Mouse (Mus musculus): ENCODE measurements at regions not wholly inside any gene's neighbourhood (a gene's known extent, or its start where the extent isn't known, plus 50 kb on each side); places are given as distances from the start of the nearest gene placed in this dataset.

GRCm38 (mm10) chr1:189584831-189585230, 103.1 kb downstream of the Cenpf start:
- DNase-seq (ENCODE audit: low spot score in 2 of 2), result no peak

GRCm38 (mm10) chr1:189581427-189581826, 106.5 kb downstream of the Cenpf start:
- no peak for DNase-seq (ENCODE audit: low spot score in 2 of 2)

- peak in 1 of 2 experiments; percentile 38 for DNase-seq (ENCODE audit: low spot score in 2 of 2)
Observed at GRCm38 (mm10) chr1:189579358-189579757, 108.5 kb downstream of the Cenpf start.

- no peak for DNase-seq (ENCODE audit: low spot score in 2 of 2)
Observed at GRCm38 (mm10) chr1:189576311-189577002, 111.4 kb downstream of the Cenpf start.

- DNase-seq (ENCODE audit: low spot score in 2 of 2), result no peak
Observed at GRCm38 (mm10) chr1:189575525-189576240, 112.2 kb downstream of the Cenpf start.

- DNase-seq (ENCODE audit: low spot score in 2 of 2), result no peak
Observed at GRCm38 (mm10) chr1:189566491-189566890, 121.4 kb downstream of the Cenpf start.

GRCm38 (mm10) chr1:189561831-189562230, 126.1 kb downstream of the Cenpf start:
- DNase-seq (ENCODE audit: low spot score in 2 of 2), result no peak

- no peak for DNase-seq (ENCODE audit: low spot score in 2 of 2)
Observed at GRCm38 (mm10) chr1:189560576-189560975, 127.3 kb downstream of the Cenpf start.

GRCm38 (mm10) chr1:189550851-189551250, 137.0 kb downstream of the Cenpf start:
- DNase-seq (ENCODE audit: low spot score in 2 of 2), result no peak

- DNase-seq (ENCODE audit: low spot score in 2 of 2), result peak in 1 of 2 experiments; percentile 12
Observed at GRCm38 (mm10) chr1:189532834-189533233, 130.8 kb upstream of the Kcnk2 start.

- no peak for DNase-seq (ENCODE audit: low spot score in 2 of 2)
Observed at GRCm38 (mm10) chr1:189526329-189526728, 124.3 kb upstream of the Kcnk2 start.

GRCm38 (mm10) chr1:189515476-189515875, 113.4 kb upstream of the Kcnk2 start:
- peak in 1 of 2 experiments; percentile 34 for DNase-seq (ENCODE audit: low spot score in 2 of 2)

GRCm38 (mm10) chr1:189513358-189513757, 111.3 kb upstream of the Kcnk2 start:
- DNase-seq (ENCODE audit: low spot score in 2 of 2), result no peak

GRCm38 (mm10) chr1:189507301-189507700, 105.2 kb upstream of the Kcnk2 start:
- DNase-seq (ENCODE audit: low spot score in 2 of 2), result peak in 1 of 2 experiments; percentile 26

GRCm38 (mm10) chr1:189499703-189500102, 97.6 kb upstream of the Kcnk2 start:
- DNase-seq (ENCODE audit: low spot score in 2 of 2), result no peak

GRCm38 (mm10) chr1:189499141-189499540, 97.1 kb upstream of the Kcnk2 start:
- DNase-seq (ENCODE audit: low spot score in 2 of 2), result no peak

- DNase-seq (ENCODE audit: low spot score in 2 of 2), result no peak
Observed at GRCm38 (mm10) chr1:189497031-189497430, 95.0 kb upstream of the Kcnk2 start.

- peak in 1 of 2 experiments; percentile 57 for DNase-seq (ENCODE audit: low spot score in 2 of 2)
Observed at GRCm38 (mm10) chr1:189495386-189496150, 93.5 kb upstream of the Kcnk2 start.

- no peak for DNase-seq (ENCODE audit: low spot score in 2 of 2)
Observed at GRCm38 (mm10) chr1:189494896-189495295, 92.8 kb upstream of the Kcnk2 start.

GRCm38 (mm10) chr1:189485336-189485735, 83.3 kb upstream of the Kcnk2 start:
- DNase-seq (ENCODE audit: low spot score in 2 of 2), result no peak

- DNase-seq (ENCODE audit: low spot score in 2 of 2), result no peak
Observed at GRCm38 (mm10) chr1:189483331-189483730, 81.3 kb upstream of the Kcnk2 start.

- no peak for DNase-seq (ENCODE audit: low spot score in 2 of 2)
Observed at GRCm38 (mm10) chr1:189478051-189478450, 76.0 kb upstream of the Kcnk2 start.

Data from left cerebral cortex, adult 9 months (tissue).